Mouse (Mus musculus) heart, postnatal 0 days (tissue): ENCODE results near the gene Rfxank. TPM values are rescaled to one million over a fixed set of nuclear protein-coding genes. Genes with fewer than 3 reads are reported as not detected.
A peak's percentile ranks its signal among the peaks of the same experiment; 100 is the strongest.

ENCODE experiments used
- ATAC-seq: fragments of 200-750 bp; cut with Nextera tagmentation; 2 replicates; pipeline ENCODE4 v1.8.0; 2017; ENCODE audit warnings: low read depth, moderate number of reproducible peaks, moderate library complexity; ENCODE audit not compliant: insufficient read depth
- DNase-seq: peaks from one replicate; pipeline ENCODE4 v3.0.0-alpha.2; 2016; ENCODE audit warnings: low spot score
- H3K27ac ChIP-seq: fragments of 300-500 bp; sonication (generic); 2 replicates; pipeline ENCODE4 v1.5.1; 2014; ENCODE audit warnings: low read depth, mild to moderate bottlenecking
- H3K27me3 ChIP-seq: fragments of 300-500 bp; sonication (generic); 2 replicates; pipeline ENCODE4 v1.6.1; 2014; ENCODE audit warnings: low read length, mixed read lengths; ENCODE audit not compliant: control insufficient read depth, insufficient read depth
- H3K36me3 ChIP-seq: fragments of 300-500 bp; sonication (generic); replicated peaks from 2 replicates; pipeline ENCODE4 v1.6.1; 2014; ENCODE audit warnings: low read length, mixed read lengths; ENCODE audit not compliant: control insufficient read depth, insufficient read depth
- H3K4me1 ChIP-seq: fragments of 300-500 bp; sonication (generic); 2 replicates; pipeline ENCODE4 v1.6.1; 2014; ENCODE audit warnings: antibody characterized with exemption; ENCODE audit not compliant: control insufficient read depth, insufficient read depth
- H3K4me2 ChIP-seq: fragments of 300-500 bp; sonication (generic); 2 replicates; pipeline ENCODE4 v1.6.1; 2014; ENCODE audit warnings: low read depth, mild to moderate bottlenecking, low read length, moderate library complexity
- H3K4me3 ChIP-seq: fragments of 300-500 bp; sonication (generic); 2 replicates; pipeline ENCODE4 v1.5.1; 2014; ENCODE audit warnings: low read depth, low read length
- H3K9ac ChIP-seq: fragments of 300-500 bp; sonication (generic); replicated peaks from 2 replicates; pipeline ENCODE4 v1.6.1; 2014; ENCODE audit warnings: low read depth, low read length, mixed read lengths
- H3K9me3 ChIP-seq: fragments of 300-500 bp; sonication (generic); replicated peaks from 2 replicates; pipeline ENCODE4 v1.6.1; 2016; ENCODE audit warnings: low read length; ENCODE audit not compliant: control insufficient read depth
- CTCF ChIP-seq: IDR thresholded peaks from 2 replicates; pipeline ENCODE4 v1.5.1; 2016; ENCODE audit warnings: antibody characterized with exemption, control low read depth, low read depth
- EP300 ChIP-seq: IDR thresholded peaks from 2 replicates; pipeline ENCODE4 v1.6.1; 2016; ENCODE audit warnings: antibody characterized with exemption, low read depth
- WGBS: fragments of 180-500 bp; shearing (Covaris S2); extraction: QIAGEN DNeasy Blood & Tissue Kit; methylation state at CpG from one replicate; pipeline ENCODE4 v1.1.7; 2014; 5-methylcytosine and 5-hydroxymethylcytosine counted together
- polyA plus RNA-seq: library from polyadenylated mRNA; unstranded; fragments of >200 nt; fragmentation: Nextera tagmentation; extraction: Ambion mirVana; gene quantifications from 2 replicates; pipeline ENCODE4 v1.2.1, GENCODE M21; 2015
- total RNA-seq: library from RNA; depleted of rRNA; stranded (reverse); fragments of >200 nt; gene quantifications from 2 replicates; pipeline ENCODE4 v1.2.3, GENCODE M21; 2014; ENCODE audit warnings: low replicate concordance

Gene Rfxank
- total and polyA plus RNA-seq, 2 experiments from 2014 or later, result 22.5 to 48.4 TPM

DNA sequence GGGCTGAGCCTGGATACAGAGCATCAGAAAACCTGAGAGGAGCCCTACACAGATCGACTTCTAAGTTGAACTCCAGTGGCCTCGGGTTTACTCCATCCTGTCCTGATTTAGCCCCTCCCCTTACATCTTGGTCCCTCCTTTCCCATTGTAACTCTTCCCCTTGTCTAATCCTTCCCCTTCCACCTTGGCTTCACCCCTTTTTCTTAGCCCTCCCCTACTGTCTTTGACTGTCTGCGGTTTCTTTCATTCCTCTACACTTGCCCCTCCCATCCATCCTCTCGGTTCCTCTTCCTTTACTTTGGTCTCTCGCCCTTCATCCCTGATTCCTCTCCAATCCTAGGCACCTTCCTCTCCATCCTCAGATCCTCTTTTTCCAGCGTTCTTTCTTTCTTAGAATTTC is 24.5 kb downstream of the Rfxank start:
- no peaks in the 10 kb centered on the region for H3K9me3 ChIP-seq
- no peaks in the 10 kb centered on the region for H3K4me1 ChIP-seq
- ATAC-seq, result no peak
- DNase-seq, result no peak
- no peak overlapping the region for H3K9ac ChIP-seq
- no peak overlapping the region for H3K4me3 ChIP-seq
- H3K27me3 ChIP-seq, result peaks cover 92% of the 10 kb centered on the region
- H3K36me3 ChIP-seq, result no peaks in the 10 kb centered on the region
- H3K27ac ChIP-seq, result no peak overlapping the region
- TF ChIP-seq EP300 (no peak), CTCF (no peak)
- no peak overlapping the region for H3K4me2 ChIP-seq
- WGBS, result 19% methylated on average over 6 of the region's 6 CpGs

DNA sequence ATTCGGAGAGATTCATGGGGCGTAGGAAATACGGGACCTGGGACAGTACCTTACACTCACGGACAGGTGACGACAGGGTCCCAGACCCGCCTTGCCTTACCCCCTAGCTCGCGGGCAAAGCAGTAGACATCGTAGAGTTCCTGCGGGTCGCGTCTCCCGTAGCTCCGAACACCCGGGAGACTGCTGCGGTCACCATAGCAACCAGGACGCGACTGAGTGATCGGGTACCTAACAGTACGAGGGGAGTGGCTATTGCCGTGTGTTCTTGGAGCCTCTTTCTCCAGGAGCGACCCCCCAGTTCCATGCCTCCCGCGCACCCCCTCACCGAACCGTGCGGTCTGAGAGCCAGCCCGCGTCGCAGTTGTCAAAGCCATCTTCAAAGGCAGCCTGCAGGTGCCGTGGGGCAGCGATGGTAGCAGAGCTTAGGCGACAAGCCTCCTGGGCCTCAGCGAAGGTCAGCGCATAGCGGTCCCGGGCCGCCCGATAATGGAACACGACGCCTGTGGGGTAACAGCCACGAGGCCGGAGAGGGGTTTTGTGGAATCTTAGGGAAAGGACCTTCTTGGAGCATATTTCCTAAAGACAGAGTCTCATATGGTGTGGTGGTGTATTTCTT is 26.4 kb downstream of the Rfxank start:
- WGBS, result 7% methylated on average over 43 of the region's 43 CpGs
- Histone ChIP-seq H3K9ac (no peak overlapping the region), H3K27ac (no peak overlapping the region), H3K4me1 (no peaks in the 10 kb centered on the region), H3K27me3 (peaks cover 81% of the 10 kb centered on the region), H3K4me3 (no peak overlapping the region), H3K9me3 (no peaks in the 10 kb centered on the region), H3K4me2 (no peak overlapping the region), H3K36me3 (no peaks in the 10 kb centered on the region)
- DNase-seq (no peak), ATAC-seq (no peak)
- TF ChIP-seq CTCF, result no peak
- no peak for TF ChIP-seq EP300

DNA sequence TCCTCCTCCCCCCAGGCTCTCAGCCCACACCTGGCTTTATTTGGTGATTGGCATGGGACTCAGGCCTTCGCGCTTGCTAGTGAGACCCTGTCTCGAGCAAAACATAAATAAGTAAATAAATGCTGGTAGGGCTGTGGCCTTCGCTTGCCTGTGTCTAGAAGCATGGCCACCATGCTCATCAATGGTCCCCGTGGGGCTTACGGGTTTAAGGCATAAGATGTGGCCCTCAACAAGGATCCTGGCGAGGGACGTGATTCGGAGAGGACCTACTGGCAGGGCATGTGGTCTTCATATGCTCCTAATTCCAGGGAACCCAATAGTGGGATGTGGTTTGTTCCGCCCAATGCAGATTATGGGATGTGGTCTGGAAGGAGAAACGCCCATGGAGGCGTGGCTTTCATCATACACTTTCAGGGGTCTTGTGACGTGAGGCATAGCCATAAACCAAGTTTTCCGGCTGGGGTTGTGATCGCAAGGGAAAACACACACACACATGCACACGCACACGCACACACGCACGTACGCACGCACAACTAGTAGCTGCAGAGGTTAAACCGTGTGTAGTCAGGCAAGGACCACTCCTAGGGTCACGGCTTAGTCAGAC is 27.7 kb downstream of the Rfxank start:
- no peak overlapping the region for H3K4me3 ChIP-seq
- no peak overlapping the region for H3K4me2 ChIP-seq
- WGBS, result 46% methylated on average over 23 of the region's 23 CpGs
- DNase-seq (no peak), ATAC-seq (no peak)
- H3K27me3 ChIP-seq, result peaks cover 69% of the 10 kb centered on the region
- H3K9ac ChIP-seq, result no peak overlapping the region
- no peaks in the 10 kb centered on the region for H3K4me1 ChIP-seq
- no peak for TF ChIP-seq CTCF
- TF ChIP-seq EP300, result no peak
- H3K27ac ChIP-seq, result no peak overlapping the region
- H3K36me3 ChIP-seq, result no peaks in the 10 kb centered on the region
- no peaks in the 10 kb centered on the region for H3K9me3 ChIP-seq

DNA sequence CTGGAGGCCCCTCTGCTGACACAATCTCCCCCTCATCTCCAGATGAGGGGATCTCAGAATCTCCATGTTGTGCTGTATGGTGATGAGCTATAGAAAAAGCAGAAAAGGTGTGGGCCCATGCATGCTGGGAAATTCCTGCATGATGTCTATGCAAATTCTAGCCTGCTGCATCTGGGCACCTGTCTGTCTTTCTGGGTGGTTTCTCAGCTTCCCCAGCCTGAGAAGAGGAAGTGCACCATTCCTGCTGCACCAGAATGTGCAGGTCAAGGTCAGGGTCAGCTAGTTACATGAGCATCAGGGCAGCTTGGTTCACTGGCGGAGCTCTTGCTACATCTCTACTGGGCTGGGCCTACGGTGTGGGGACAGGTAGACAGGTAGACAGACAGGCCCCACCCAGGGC is 28.5 kb downstream of the Rfxank start:
- Histone ChIP-seq H3K4me2 (no peak overlapping the region), H3K36me3 (no peaks in the 10 kb centered on the region), H3K9ac (no peak overlapping the region), H3K27ac (no peak overlapping the region), H3K9me3 (no peaks in the 10 kb centered on the region), H3K27me3 (peaks cover 64% of the 10 kb centered on the region), H3K4me1 (no peaks in the 10 kb centered on the region), H3K4me3 (no peak overlapping the region)
- no peak for DNase-seq
- no peak for ATAC-seq
- TF ChIP-seq CTCF, result no peak
- TF ChIP-seq EP300, result no peak
- 77% methylated on average over 2 of the region's 2 CpGs for WGBS

DNA sequence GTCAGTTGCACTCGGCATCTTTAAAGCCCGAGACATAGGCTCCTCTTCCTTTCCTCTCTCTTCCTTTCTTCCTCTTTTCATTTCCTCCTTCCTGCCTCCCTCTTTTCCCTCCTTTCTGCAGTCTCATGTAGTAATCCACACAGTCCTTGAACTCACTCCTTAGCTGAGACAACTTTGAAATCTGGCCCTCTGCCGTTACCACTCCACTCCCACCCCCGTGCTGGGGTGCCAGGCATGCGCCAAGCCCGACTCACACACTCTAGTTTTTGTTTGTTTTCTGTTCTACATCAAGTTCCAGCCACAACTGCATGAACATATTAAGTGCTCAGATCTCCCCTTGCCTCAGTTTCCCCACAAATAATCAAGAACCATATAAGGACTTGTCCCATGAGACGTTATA is 34.0 kb downstream of the Rfxank start:
- Histone ChIP-seq H3K9ac (no peak overlapping the region), H3K27me3 (peaks cover 12% of the 10 kb centered on the region; the same call in 1 of the 2 replicates), H3K36me3 (no peaks in the 10 kb centered on the region), H3K4me2 (no peak overlapping the region), H3K4me1 (no peaks in the 10 kb centered on the region), H3K9me3 (no peaks in the 10 kb centered on the region), H3K27ac (no peak overlapping the region), H3K4me3 (no peak overlapping the region)
- WGBS, result 65% methylated on average over 7 of the region's 7 CpGs
- DNase-seq (no peak), ATAC-seq (no peak)
- no peak for TF ChIP-seq CTCF
- no peak for TF ChIP-seq EP300

DNA sequence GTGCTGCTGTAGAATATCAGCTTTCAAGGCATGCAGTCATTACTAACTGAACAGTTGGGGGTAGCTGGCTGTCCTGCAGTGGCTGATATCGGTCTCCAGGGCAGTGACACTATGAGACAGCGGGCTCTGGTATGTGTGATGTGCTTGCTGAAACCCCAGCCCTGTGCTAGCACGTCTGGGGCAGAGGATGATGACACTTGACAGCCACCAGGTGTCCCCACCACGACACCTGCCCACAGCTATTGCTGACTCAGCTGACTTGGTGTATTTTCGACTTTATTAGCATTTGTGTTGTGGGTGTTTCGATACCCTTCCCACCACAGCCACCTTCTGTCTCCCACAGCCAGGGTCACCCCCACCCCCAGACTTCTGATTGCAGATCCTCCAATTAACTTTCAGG is 34.4 kb downstream of the Rfxank start:
- ATAC-seq, result peak; percentile 76
- no peaks in the 10 kb centered on the region for H3K36me3 ChIP-seq
- no peak overlapping the region for H3K27ac ChIP-seq
- H3K4me2 ChIP-seq, result no peak overlapping the region
- H3K9me3 ChIP-seq, result no peaks in the 10 kb centered on the region
- 9% methylated on average over 6 of the region's 6 CpGs for WGBS
- TF ChIP-seq EP300, result no peak
- TF ChIP-seq CTCF, result peak; percentile 72
- no peak for DNase-seq
- no peak overlapping the region for H3K4me3 ChIP-seq
- no peak overlapping the region for H3K9ac ChIP-seq
- 0 out of 2 replicates have a peak, but pooled peaks cover 9% of the 10 kb centered on the region for H3K27me3 ChIP-seq
- no peaks in the 10 kb centered on the region for H3K4me1 ChIP-seq
